Mouse (Mus musculus) stomach, postnatal 0 days (tissue): ENCODE results near the gene Anapc15-ps. TPM values are rescaled to one million over a fixed set of nuclear protein-coding genes. Genes with fewer than 3 reads are reported as not detected.
A peak's percentile ranks its signal among the peaks of the same experiment; 100 is the strongest.

Experiments used
- ATAC-seq: fragments of 200-750 bp; cut with Nextera tagmentation; 2 replicates; pipeline ENCODE4 v1.8.0; 2017; ENCODE audit not compliant: low FRiP score, low TSS enrichment
- DNase-seq: peaks from one replicate; pipeline ENCODE4 v3.0.0-alpha.2; 2016; ENCODE audit warnings: low spot score
- H3K27ac ChIP-seq: fragments of 300-500 bp; sonication (generic); replicated peaks from 2 replicates; pipeline ENCODE4 v1.5.1; 2014; ENCODE audit warnings: mild to moderate bottlenecking, control low read depth
- H3K27me3 ChIP-seq: fragments of 300-500 bp; sonication (generic); 2 replicates; pipeline ENCODE4 v1.6.1; 2014; ENCODE audit warnings: low read length; ENCODE audit not compliant: control insufficient read depth, insufficient read depth
- H3K36me3 ChIP-seq: fragments of 300-500 bp; sonication (generic); 2 replicates; pipeline ENCODE4 v1.6.1; 2014; ENCODE audit warnings: low read length, mixed read lengths; ENCODE audit not compliant: control insufficient read depth, insufficient read depth
- H3K4me1 ChIP-seq: fragments of 300-500 bp; sonication (generic); replicated peaks from 2 replicates; pipeline ENCODE4 v1.6.1; 2014; ENCODE audit warnings: antibody characterized with exemption; ENCODE audit not compliant: control insufficient read depth, insufficient read depth
- H3K4me2 ChIP-seq: fragments of 300-500 bp; sonication (generic); replicated peaks from 2 replicates; pipeline ENCODE4 v1.6.1; 2014; ENCODE audit warnings: low read depth, mild to moderate bottlenecking, control low read depth, moderate library complexity
- H3K4me3 ChIP-seq: fragments of 300-500 bp; sonication (generic); 2 replicates; pipeline ENCODE4 v1.5.1; 2014; ENCODE audit warnings: low read depth, low read length, control low read depth
- H3K9ac ChIP-seq: fragments of 300-500 bp; sonication (generic); 2 replicates; pipeline ENCODE4 v1.6.1; 2014; ENCODE audit warnings: mild to moderate bottlenecking, low read length, control low read depth, mixed read lengths
- H3K9me3 ChIP-seq: fragments of 300-500 bp; sonication (generic); 2 replicates; pipeline ENCODE4 v1.6.1; 2016; ENCODE audit warnings: low read length; ENCODE audit not compliant: control insufficient read depth
- CTCF ChIP-seq: IDR thresholded peaks from 2 replicates; pipeline ENCODE4 v1.5.1; 2016; ENCODE audit warnings: antibody characterized with exemption, low read depth, mild to moderate bottlenecking, moderate library complexity
- EP300 ChIP-seq: optimal IDR thresholded peaks from 2 replicates; pipeline ENCODE3; 2016; ENCODE audit warnings: antibody characterized with exemption
- WGBS: fragments of 180-500 bp; shearing (Covaris S2); extraction: QIAGEN DNeasy Blood & Tissue Kit; methylation state at CpG from one replicate; pipeline ENCODE4 v1.1.7; 2014; 5-methylcytosine and 5-hydroxymethylcytosine counted together
- polyA plus RNA-seq: library from polyadenylated mRNA; unstranded; fragments of >200 nt; fragmentation: Nextera tagmentation; extraction: Ambion mirVana; gene quantifications from 2 replicates; pipeline ENCODE4 v1.2.1, GENCODE M21; 2015

Anapc15-ps gene
- polyA plus RNA-seq, 1 experiment from 2014 or later: not detected

GRCm38 (mm10) chr10:95677356-95678109, 4.3 kb upstream of the Anapc15-ps start:
- peak overlapping the region; percentile 28; the same call in 1 of the 2 replicates for H3K4me2 ChIP-seq
- no peaks in the 10 kb centered on the region for H3K27me3 ChIP-seq
- H3K4me3 ChIP-seq: no peak overlapping the region
- H3K9ac ChIP-seq: no peak overlapping the region; the same call in 1 of the 2 replicates
- no peak for ATAC-seq
- H3K9me3 ChIP-seq: no peaks in the 10 kb centered on the region
- H3K36me3 ChIP-seq: no peaks in the 10 kb centered on the region
- H3K27ac ChIP-seq: no peak overlapping the region
- 51% methylated on average over 22 of the region's 22 CpGs for WGBS
- TF ChIP-seq EP300 (no peak), CTCF (no peak)
- DNase-seq: no peak
- H3K4me1 ChIP-seq: no peaks in the 10 kb centered on the region

DNA sequence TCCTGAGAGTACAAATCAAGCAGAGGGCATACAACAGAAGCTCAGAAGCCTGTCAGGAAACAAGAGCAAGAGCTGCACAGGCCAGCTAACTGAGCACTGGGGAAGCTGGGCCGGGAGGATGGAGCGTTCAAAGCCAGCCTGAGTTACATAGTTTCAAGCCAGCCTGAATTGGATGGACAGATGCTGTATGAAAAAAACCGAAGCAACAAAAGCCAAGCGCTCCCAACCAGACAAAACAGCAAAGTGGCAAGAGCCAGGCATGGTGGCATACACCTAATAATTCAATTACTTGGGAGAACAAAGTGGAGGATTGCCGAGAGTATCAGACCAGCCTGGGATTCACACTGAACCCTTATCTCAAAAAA, 3.7 kb upstream of the Anapc15-ps start:
- Histone ChIP-seq H3K4me3 (no peak overlapping the region), H3K9me3 (no peaks in the 10 kb centered on the region), H3K4me1 (no peaks in the 10 kb centered on the region), H3K4me2 (no peak overlapping the region; the same call in 1 of the 2 replicates), H3K27me3 (no peaks in the 10 kb centered on the region), H3K27ac (no peak overlapping the region), H3K36me3 (no peaks in the 10 kb centered on the region), H3K9ac (no peak overlapping the region)
- DNase-seq (no peak), ATAC-seq (no peak)
- TF ChIP-seq CTCF: no peak
- TF ChIP-seq EP300: no peak
- WGBS: 71% methylated on average over 5 of the region's 5 CpGs

GRCm38 (mm10) chr10:95676387-95676786, 3.1 kb upstream of the Anapc15-ps start:
- TF ChIP-seq CTCF: no peak
- TF ChIP-seq EP300: no peak
- Histone ChIP-seq H3K27ac (no peak overlapping the region), H3K9ac (no peak overlapping the region), H3K4me2 (no peak overlapping the region), H3K9me3 (no peaks in the 10 kb centered on the region), H3K36me3 (no peaks in the 10 kb centered on the region), H3K4me1 (no peaks in the 10 kb centered on the region), H3K27me3 (no peaks in the 10 kb centered on the region), H3K4me3 (no peak overlapping the region)
- DNase-seq (no peak), ATAC-seq (no peak)
- 89% methylated on average over 2 of the region's 2 CpGs for WGBS

GRCm38 (mm10) chr10:95670781-95671780, 2.2 kb downstream of the Anapc15-ps start:
- ATAC-seq (no peak), DNase-seq (no peak)
- H3K36me3 ChIP-seq: no peaks in the 10 kb centered on the region
- no peaks in the 10 kb centered on the region for H3K27me3 ChIP-seq
- 82% methylated on average over 21 of the region's 21 CpGs for WGBS
- H3K4me1 ChIP-seq: no peaks in the 10 kb centered on the region
- H3K27ac ChIP-seq: no peak overlapping the region
- no peak for TF ChIP-seq EP300
- no peak for TF ChIP-seq CTCF
- H3K9ac ChIP-seq: no peak overlapping the region
- H3K4me2 ChIP-seq: no peak overlapping the region
- H3K9me3 ChIP-seq: no peaks in the 10 kb centered on the region
- H3K4me3 ChIP-seq: no peak overlapping the region

GRCm38 (mm10) chr10:95669872-95670271, 3.4 kb downstream of the Anapc15-ps start:
- no peaks in the 10 kb centered on the region for H3K4me1 ChIP-seq
- 76% methylated on average over 4 of the region's 4 CpGs for whole genome bisulfite sequencing
- no peaks in the 10 kb centered on the region for H3K27me3 ChIP-seq
- H3K9me3 ChIP-seq: no peaks in the 10 kb centered on the region
- ATAC-seq (no peak), DNase-seq (no peak)
- no peaks in the 10 kb centered on the region for H3K36me3 ChIP-seq
- no peak overlapping the region for H3K4me2 ChIP-seq
- H3K4me3 ChIP-seq: no peak overlapping the region
- H3K27ac ChIP-seq: no peak overlapping the region
- no peak overlapping the region for H3K9ac ChIP-seq
- TF ChIP-seq CTCF (no peak), EP300 (no peak)
